Comparison of ENCODE assay signal across 13 mouse cellular contexts in genomic region chr10:77237795-77238580, GRCm38 (mm10). TPM values are rescaled to one million over a fixed set of nuclear protein-coding genes. Genes with fewer than 3 reads are reported as not detected.
DNase-seq lines count a peak whose midpoint lies in the region; ATAC-seq and TF ChIP-seq lines count a peak whose summit lies in the region.
"Had no signal": no experiment of that assay in that cellular context is flagged by ENCODE, and none has a peak within 500 bp of the region (broad histone marks: within the 10 kb centered on the region; RNA-seq: fewer than 3 reads in every experiment).

No protein-coding gene starts in this region.

- no peak for TF ChIP-seq EP300 in liver, postnatal 0 days (IDR thresholded peaks at IDR 0.05; ENCODE audit: low read depth)

- peaks cover 34% of the 10 kb centered on the region for H3K4me1 ChIP-seq in liver, embryonic 12.5 days
- H3K4me1 ChIP-seq in liver, postnatal 0 days (ENCODE audit: insufficient read depth), result peaks cover 2% of the 10 kb centered on the region
- no peaks in the 10 kb centered on the region for H3K4me1 ChIP-seq in forebrain, embryonic 15.5 days

- ATAC-seq in frontal cortex, adult (ENCODE audit: low TSS enrichment), result peak; percentile 76
- no peak for ATAC-seq in liver, embryonic 12.5 days
- no peak for ATAC-seq in liver, postnatal 0 days
- ATAC-seq in megakaryocyte progenitor cell, adult 5-6 weeks (replicated peaks; ENCODE audit: poor library complexity), result peak; percentile 63; the same call in 1 of the 2 replicates
- ATAC-seq in forebrain, embryonic 15.5 days (replicated peaks), result no peak
- ATAC-seq: hindbrain, embryonic 16.5 days had no signal

- no peaks in the 10 kb centered on the region for H3K27me3 ChIP-seq in liver, embryonic 12.5 days (replicated peaks)
- H3K27me3 ChIP-seq in liver, postnatal 0 days (ENCODE audit: insufficient read depth, low read length), result no peaks in the 10 kb centered on the region
- H3K27me3 ChIP-seq in forebrain, embryonic 15.5 days, result no peaks in the 10 kb centered on the region
- H3K27me3 ChIP-seq: heart, embryonic 13.5 days; megakaryocyte, embryonic 14.5 days had no signal

- H3K4me2 ChIP-seq in liver, embryonic 12.5 days, result no peak overlapping the region
- no peak overlapping the region for H3K4me2 ChIP-seq in liver, postnatal 0 days (ENCODE audit: low read depth, low read length)
- H3K4me2 ChIP-seq in forebrain, embryonic 15.5 days (replicated peaks), result no peak overlapping the region
- H3K4me2 ChIP-seq: heart, embryonic 13.5 days had no signal

- H3K9ac ChIP-seq in liver, embryonic 12.5 days, result no peak overlapping the region
- no peak overlapping the region for H3K9ac ChIP-seq in liver, postnatal 0 days (replicated peaks)
- no peak overlapping the region for H3K9ac ChIP-seq in forebrain, embryonic 15.5 days (replicated peaks)
- H3K9ac ChIP-seq: heart, embryonic 13.5 days had no signal

- H3K4me3 ChIP-seq in liver, embryonic 12.5 days, result no peak overlapping the region
- H3K4me3 ChIP-seq in liver, postnatal 0 days (ENCODE audit: low read depth, low read length), result no peak overlapping the region
- no peak overlapping the region for H3K4me3 ChIP-seq in forebrain, embryonic 15.5 days
- H3K4me3 ChIP-seq: heart, embryonic 13.5 days; megakaryocyte, embryonic 14.5 days had no signal

- peak overlapping the region; percentile 45; the same call in 1 of the 2 replicates for H3K27ac ChIP-seq in liver, embryonic 12.5 days
- no peak overlapping the region for H3K27ac ChIP-seq in liver, postnatal 0 days (ENCODE audit: low read depth)
- no peak overlapping the region for H3K27ac ChIP-seq in forebrain, embryonic 15.5 days (replicated peaks)
- H3K27ac ChIP-seq: heart, embryonic 13.5 days had no signal

- 69% methylated on average over 16 of the region's 16 CpGs for WGBS in liver, embryonic 12.5 days (ENCODE audit: insufficient replicate concordance)
- 69% methylated on average over 16 of the region's 16 CpGs for WGBS in liver, postnatal 0 days (ENCODE audit: insufficient replicate concordance)
- 75% methylated on average over 16 of the region's 16 CpGs for WGBS in forebrain, embryonic 15.5 days

- H3K9me3 ChIP-seq in liver, embryonic 12.5 days (replicated peaks), result no peaks in the 10 kb centered on the region
- H3K9me3 ChIP-seq in liver, postnatal 0 days (ENCODE audit: low read length), result no peaks in the 10 kb centered on the region
- no peaks in the 10 kb centered on the region for H3K9me3 ChIP-seq in forebrain, embryonic 15.5 days
- H3K9me3 ChIP-seq: heart, embryonic 13.5 days; megakaryocyte, embryonic 14.5 days had no signal

- DNase-seq in frontal cortex, postnatal 14 days (ENCODE audit: low spot score in 2 of 2), result no peak
- no peak for DNase-seq in liver, postnatal 0 days
- DNase-seq in R1 (ENCODE audit: low read depth, low spot score) (peak; percentile 66), MN1 (ENCODE audit: low spot score) (no peak)
- DNase-seq: cerebellum, adult 8-10 months; kidney, postnatal 14 days had no signal

- TF ChIP-seq CTCF in liver, postnatal 0 days (IDR thresholded peaks at IDR 0.05; ENCODE audit: low read depth), result no peak

- H3K36me3 ChIP-seq in liver, embryonic 12.5 days, result no peaks in the 10 kb centered on the region
- H3K36me3 ChIP-seq in liver, postnatal 0 days (replicated peaks; ENCODE audit: insufficient read depth, low read length), result no peaks in the 10 kb centered on the region
- no peaks in the 10 kb centered on the region for H3K36me3 ChIP-seq in forebrain, embryonic 15.5 days
- H3K36me3 ChIP-seq: heart, embryonic 13.5 days had no signal

RNA-seq across cellular contexts. Expression of gene Pofut2, which starts 21.0 kb away (rescaled TPM):
- 40.7 and 43.2 TPM in 2 replicates for polyA plus RNA-seq in liver, embryonic 12.5 days (2016; fragmentation: Nextera tagmentation; extraction: Ambion mirVana)
- 16.4 and 17.2 TPM in 2 replicates for polyA plus RNA-seq in liver, postnatal 0 days (2015; fragmentation: Nextera tagmentation; extraction: Ambion mirVana)
- 11.5 and 12.0 TPM in 2 replicates for total RNA-seq in megakaryocyte progenitor cell, adult 5-6 weeks (2015)
- total RNA-seq in megakaryocyte progenitor cell, adult 5-6 weeks (2017), result 15.0 and 15.8 TPM in 2 replicates
- 45.2 and 53.4 TPM in 2 replicates for polyA plus RNA-seq in forebrain, embryonic 15.5 days (2015; fragmentation: Nextera tagmentation; extraction: Ambion mirVana)

Comparison
In these comparisons a context has a peak if more than half of its experiments do, and no peak if none do; other contexts are left out.
1. ATAC-seq: peak in frontal cortex, adult (single experiment) and megakaryocyte progenitor cell, adult 5-6 weeks (single experiment); none in liver, embryonic 12.5 days (single experiment), liver, postnatal 0 days (single experiment) and forebrain, embryonic 15.5 days (single experiment).